Mouse (Mus musculus) olfactory bulb, adult 2 months (tissue): ENCODE data around the gene Limch1.

Experiments used
- CTCF ChIP-seq: fragments of 200-500 bp; IDR thresholded peaks from 2 replicates; pipeline ENCODE4 v1.5.1; 2012; ENCODE audit warnings: low read depth, mild to moderate bottlenecking, low read length, moderate library complexity; ENCODE audit not compliant: insufficient read depth
- POLR2A ChIP-seq: fragments of 200-500 bp; IDR thresholded peaks from 2 replicates; pipeline ENCODE4 v1.6.1; 2012; ENCODE audit warnings: mild to moderate bottlenecking, low read depth, low read length, moderate library complexity; ENCODE audit not compliant: insufficient read depth

DNA sequence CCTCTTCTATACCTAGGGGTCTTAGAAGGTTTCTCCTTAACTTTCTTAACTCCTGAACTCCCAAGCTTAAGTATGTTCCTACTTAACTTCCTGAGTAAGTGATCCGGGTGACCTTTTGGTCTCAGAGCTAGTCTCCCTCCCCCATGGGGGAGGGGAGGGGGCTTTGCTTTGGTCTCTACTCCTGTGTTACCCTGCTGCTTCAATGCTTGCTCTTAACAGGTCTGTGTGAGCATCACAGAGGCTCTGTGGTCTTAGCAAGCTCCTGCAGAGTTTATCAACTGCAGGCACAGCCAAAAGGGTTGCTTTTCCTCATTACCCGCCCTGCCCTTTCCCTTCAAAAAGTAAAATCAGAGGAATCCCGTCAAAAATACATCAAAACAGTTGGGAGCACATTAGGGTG, 250.5 kb downstream of the Limch1 start:
- no peak for TF ChIP-seq POLR2A
- no peak for TF ChIP-seq CTCF
